Mouse (Mus musculus): Measurements from ENCODE around the gene Orai1. TPM values are rescaled to one million over a fixed set of nuclear protein-coding genes. Genes with fewer than 3 reads are reported as not detected.

Gene Orai1
- polyA plus RNA-seq, 1 experiment from 2014 or later: 15.5 TPM

DNA sequence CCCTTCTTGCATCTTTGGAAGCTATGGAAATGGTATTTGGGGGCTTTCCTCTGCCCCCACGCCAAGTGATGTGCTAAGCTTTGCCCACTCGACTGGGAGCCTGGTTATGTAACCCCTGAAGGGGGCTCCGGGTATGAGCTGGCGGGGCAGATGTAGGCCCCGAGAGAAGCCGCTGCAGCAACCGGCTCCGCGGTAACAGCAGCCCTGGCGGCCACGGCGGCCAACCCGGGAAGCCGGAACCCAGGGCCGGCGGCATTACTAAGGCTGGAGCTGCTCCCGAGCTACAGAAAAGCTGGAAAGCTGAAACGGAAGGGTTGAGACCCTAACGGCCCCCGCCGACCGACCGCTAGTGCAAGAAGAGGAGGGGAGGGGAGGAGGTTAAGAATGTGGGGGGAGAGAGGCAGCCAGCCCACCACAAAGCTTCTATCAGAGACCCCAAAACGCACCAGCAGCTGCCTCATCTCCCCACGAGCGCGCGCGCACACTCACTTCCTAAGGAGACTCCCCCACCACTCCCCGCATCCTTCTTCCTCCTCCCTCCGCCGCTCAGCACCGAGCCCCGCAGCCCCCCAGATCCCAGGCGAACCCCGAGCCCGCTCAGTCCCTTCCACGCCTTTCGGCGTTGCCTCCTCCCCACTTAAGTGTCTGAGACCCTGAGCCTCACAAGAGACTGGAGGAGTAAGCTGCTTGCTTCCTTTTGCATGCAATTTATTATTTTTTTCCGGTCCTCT is 26.7 kb upstream of the Orai1 start:
- peak overlapping the region; percentile 85 for H3K27ac ChIP-seq
- peak overlapping the region; percentile 65 for H3K4me3 ChIP-seq
- H3K36me3 ChIP-seq: no peaks in the 10 kb centered on the region
- H3K4me2 ChIP-seq (replicated peaks): peak overlapping the region; percentile 99
- H3K9me3 ChIP-seq: no peaks in the 10 kb centered on the region
- no peaks in the 10 kb centered on the region for H3K27me3 ChIP-seq
- peak; percentile 34; the same call in 1 of the 2 replicates for ATAC-seq (ENCODE audit: low FRiP score, low read depth)
- peak overlapping the region; percentile 80 for H3K9ac ChIP-seq
- peaks cover 49% of the 10 kb centered on the region for H3K4me1 ChIP-seq
- under 1% methylated on average over 40 of the region's 41 CpGs for WGBS

GRCm38 (mm10) chr5:122989001-122989525 is 25.8 kb upstream of the Orai1 start:
- H3K27me3 ChIP-seq: no peaks in the 10 kb centered on the region
- H3K4me3 ChIP-seq: peak overlapping the region; percentile 65
- no peaks in the 10 kb centered on the region for H3K36me3 ChIP-seq
- peak overlapping the region; percentile 85 for H3K27ac ChIP-seq
- H3K9me3 ChIP-seq: no peaks in the 10 kb centered on the region
- H3K9ac ChIP-seq: peak overlapping the region; percentile 80
- H3K4me2 ChIP-seq (replicated peaks): peak overlapping the region; percentile 99
- peaks cover 54% of the 10 kb centered on the region for H3K4me1 ChIP-seq
- peak; percentile 12; the same call in 1 of the 2 replicates for ATAC-seq (ENCODE audit: low FRiP score, low read depth)
- WGBS: under 1% methylated on average over 37 of the region's 39 CpGs

- peak within 1 kb of the TSS; percentile 80 for H3K9ac ChIP-seq
- H3K9me3 ChIP-seq: no peaks in the 10 kb centered on the region
- H3K4me2 ChIP-seq (replicated peaks): peak within 1 kb of the TSS; percentile 99
- peak within 1 kb of the TSS; percentile 85 for H3K27ac ChIP-seq
- H3K36me3 ChIP-seq: no peaks in the 10 kb centered on the region
- H3K4me3 ChIP-seq: peak within 1 kb of the TSS; percentile 65
- ATAC-seq (ENCODE audit: low FRiP score, low read depth): 0 out of 2 replicates have a peak, but pooled peaks have one; percentile 4
- 4% methylated on average over 15 of the region's 15 CpGs for WGBS
- peaks cover 58% of the 10 kb centered on the region for H3K4me1 ChIP-seq
- H3K27me3 ChIP-seq: no peaks in the 10 kb centered on the region
Measured at GRCm38 (mm10) chr5:122989551-122990330, 25.1 kb upstream of the Orai1 start, which contains the start of gene Kdm2b. Gene Kdm2b, minus strand, starts transcription at chr5:122989823.

DNA sequence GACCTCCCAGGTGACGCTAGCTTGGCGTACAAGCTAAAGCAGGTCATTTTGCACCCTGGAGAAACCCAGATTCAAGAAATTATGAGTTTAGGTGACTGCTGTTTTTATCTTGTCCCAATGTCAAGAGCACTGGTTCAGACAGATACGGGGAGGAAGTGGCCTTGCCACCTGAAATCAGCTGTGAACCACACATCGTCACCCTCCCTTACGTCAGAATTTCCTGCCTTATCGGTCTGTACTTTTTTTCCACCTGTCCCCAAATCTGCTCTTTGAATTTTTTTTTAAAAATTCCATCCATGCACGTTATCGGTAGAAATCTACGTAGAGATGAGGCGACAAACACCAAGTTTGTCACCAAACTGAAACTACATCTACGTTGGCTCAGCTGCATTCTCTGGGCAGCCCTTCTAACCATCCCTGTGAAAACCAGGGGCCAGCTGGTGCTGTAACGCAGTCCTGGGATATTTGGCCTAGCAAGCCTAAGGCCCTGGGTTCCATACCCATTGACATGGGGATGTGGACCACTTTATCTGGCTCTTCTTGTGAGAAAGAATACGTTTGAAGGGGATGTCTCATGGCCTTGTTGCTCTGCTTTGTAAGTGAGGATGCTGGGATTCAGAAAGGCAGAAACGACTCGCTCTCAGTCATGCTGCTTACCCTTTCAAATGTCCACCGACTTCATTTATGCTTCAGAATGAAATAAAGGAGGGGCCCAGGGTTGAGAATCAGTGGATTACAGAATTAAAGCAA is 24.3 kb upstream of the Orai1 start:
- peaks cover 61% of the 10 kb centered on the region for H3K4me1 ChIP-seq
- no peaks in the 10 kb centered on the region for H3K9me3 ChIP-seq
- peak overlapping the region; percentile 65 for H3K4me3 ChIP-seq
- H3K27ac ChIP-seq: no peak overlapping the region
- H3K27me3 ChIP-seq: no peaks in the 10 kb centered on the region
- H3K9ac ChIP-seq: peak overlapping the region; percentile 25; the same call in 1 of the 2 replicates
- 17% methylated on average over 16 of the region's 16 CpGs for WGBS
- ATAC-seq (ENCODE audit: low FRiP score, low read depth): no peak
- peak overlapping the region; percentile 99 for H3K4me2 ChIP-seq (replicated peaks)
- H3K36me3 ChIP-seq: no peaks in the 10 kb centered on the region

DNA sequence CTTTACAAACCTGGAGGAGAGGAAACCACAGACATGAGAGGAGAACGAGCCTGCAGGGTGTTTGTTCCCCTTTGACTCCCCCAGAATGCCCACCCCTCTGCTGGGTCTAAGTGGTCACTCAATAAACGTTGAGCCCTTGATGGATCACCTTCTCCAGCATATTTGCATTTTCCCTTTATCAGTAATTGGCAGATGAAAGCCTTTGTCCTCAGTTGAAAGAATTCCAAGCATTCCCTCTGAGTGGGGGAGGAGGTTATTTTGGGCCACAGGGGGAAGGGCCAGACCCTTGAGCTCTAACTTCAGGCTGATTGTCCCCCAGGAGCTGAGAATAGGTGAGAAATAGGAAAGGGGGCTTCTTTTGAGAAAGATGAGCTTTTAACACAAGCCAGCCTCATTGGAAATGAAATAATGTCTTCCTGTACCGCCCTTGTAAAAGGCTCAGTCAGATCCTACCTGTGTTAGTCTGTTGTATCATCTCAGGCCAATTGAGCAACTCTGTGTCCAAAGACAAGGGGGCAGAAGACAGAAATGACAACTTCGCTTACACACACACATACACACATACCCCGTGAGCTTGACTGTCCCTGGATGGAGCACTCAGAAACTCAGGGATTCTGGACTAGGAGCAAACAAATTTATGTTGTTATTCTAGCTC is 23.4 kb upstream of the Orai1 start:
- ATAC-seq (ENCODE audit: low FRiP score, low read depth): no peak
- WGBS: 27% methylated on average over 5 of the region's 5 CpGs
- Histone ChIP-seq H3K9ac (0 out of 2 replicates have a peak overlapping the region, but pooled peaks have one; percentile 25), H3K9me3 (no peaks in the 10 kb centered on the region), H3K4me2 (replicated peaks) (peak overlapping the region; percentile 99), H3K36me3 (no peaks in the 10 kb centered on the region), H3K4me3 (0 out of 2 replicates have a peak overlapping the region, but pooled peaks have one; percentile 65), H3K4me1 (peaks cover 54% of the 10 kb centered on the region), H3K27me3 (no peaks in the 10 kb centered on the region), H3K27ac (no peak overlapping the region)

GRCm38 (mm10) chr5:122993811-122994210 is 21.1 kb upstream of the Orai1 start:
- H3K9ac ChIP-seq: no peak overlapping the region
- 11% methylated on average over 2 of the region's 2 CpGs for WGBS

DNA sequence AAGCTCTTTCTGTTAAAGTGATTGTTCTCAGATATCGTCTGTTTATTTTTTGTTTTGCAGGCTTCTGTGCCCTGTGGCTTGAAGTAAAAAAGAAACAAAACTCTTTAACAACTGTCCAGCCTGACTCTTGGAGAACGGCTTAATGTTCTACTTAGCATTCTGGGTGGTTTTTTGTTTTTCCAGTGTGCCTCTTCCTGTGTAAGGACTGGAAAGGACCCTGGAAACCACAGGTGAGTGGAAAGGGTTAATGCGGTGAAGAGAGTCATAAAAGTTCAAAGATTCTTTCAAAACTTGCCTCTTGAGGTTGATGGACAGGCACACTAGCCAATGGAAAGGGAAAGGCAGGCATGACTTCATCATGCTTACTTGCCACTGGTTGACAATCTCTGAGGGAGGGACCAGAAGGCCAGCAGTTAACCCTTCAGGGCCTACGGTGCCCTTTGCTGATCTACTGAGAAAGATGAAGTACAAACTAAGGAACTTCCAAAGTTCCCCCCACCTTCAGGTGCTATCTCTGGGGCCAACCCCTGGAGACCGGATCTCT is 20.5 kb upstream of the Orai1 start:
- Histone ChIP-seq H3K9me3 (no peaks in the 10 kb centered on the region), H3K9ac (no peak overlapping the region), H3K36me3 (no peaks in the 10 kb centered on the region), H3K4me3 (peak overlapping the region; percentile 19; the same call in 1 of the 2 replicates), H3K4me1 (peaks cover 39% of the 10 kb centered on the region), H3K4me2 (replicated peaks) (peak overlapping the region; percentile 51), H3K27me3 (no peaks in the 10 kb centered on the region), H3K27ac (peak overlapping the region; percentile 77; the same call in 1 of the 2 replicates)
- ATAC-seq (ENCODE audit: low FRiP score, low read depth): peak; percentile 91
- WGBS: 5% methylated on average over 5 of the region's 5 CpGs

More at GRCm38 (mm10) chr5:122993811-122994210, 21.1 kb upstream of the Orai1 start:
- no peaks in the 10 kb centered on the region for H3K9me3 ChIP-seq
- ATAC-seq (ENCODE audit: low FRiP score, low read depth): no peak
- no peak overlapping the region for H3K4me3 ChIP-seq
- H3K4me1 ChIP-seq: peaks cover 39% of the 10 kb centered on the region
- no peaks in the 10 kb centered on the region for H3K36me3 ChIP-seq
- no peaks in the 10 kb centered on the region for H3K27me3 ChIP-seq
- H3K27ac ChIP-seq: peak overlapping the region; percentile 69; the same call in 1 of the 2 replicates
- H3K4me2 ChIP-seq (replicated peaks): peak overlapping the region; percentile 51

DNA sequence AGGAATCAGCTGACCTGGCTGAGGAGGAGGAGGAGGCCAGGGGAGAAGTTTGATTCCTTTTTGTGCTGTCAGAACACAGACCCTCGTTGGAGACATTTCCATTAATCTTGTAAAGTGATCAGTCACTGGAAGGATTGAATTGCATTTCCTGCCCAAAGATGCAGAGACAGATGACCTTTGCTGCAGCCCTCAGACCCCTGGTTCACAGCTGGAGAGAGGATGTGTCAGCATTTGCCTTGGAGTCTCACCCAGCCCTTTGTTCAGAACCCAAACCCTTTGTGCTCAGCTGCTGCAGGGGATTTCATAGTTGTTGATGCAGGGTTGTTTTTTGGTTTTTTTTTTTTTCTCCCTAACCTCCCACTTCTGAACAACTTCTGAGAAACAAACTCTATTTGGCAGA is 20.0 kb upstream of the Orai1 start:
- peak; percentile 7; the same call in 1 of the 2 replicates for ATAC-seq (ENCODE audit: low FRiP score, low read depth)

GRCm38 (mm10) chr5:122997205-122998204 is 17.4 kb upstream of the Orai1 start:
- Histone ChIP-seq H3K27ac (no peak overlapping the region), H3K4me1 (peaks cover 15% of the 10 kb centered on the region), H3K27me3 (no peaks in the 10 kb centered on the region), H3K9me3 (no peaks in the 10 kb centered on the region), H3K4me2 (replicated peaks) (no peak overlapping the region), H3K4me3 (no peak overlapping the region), H3K36me3 (no peaks in the 10 kb centered on the region), H3K9ac (no peak overlapping the region)
- 77% methylated on average over 18 of the region's 18 CpGs for WGBS
- 0 out of 2 replicates have a peak, but pooled peaks have one; percentile 11 for ATAC-seq (ENCODE audit: low FRiP score, low read depth)

More for the DNA sequence above, 20.0 kb upstream of the Orai1 start:
- Histone ChIP-seq H3K4me2 (replicated peaks) (peak overlapping the region; percentile 51), H3K4me3 (no peak overlapping the region), H3K27ac (peak overlapping the region; percentile 77; the same call in 1 of the 2 replicates), H3K27me3 (no peaks in the 10 kb centered on the region), H3K9ac (peak overlapping the region; percentile 51), H3K36me3 (no peaks in the 10 kb centered on the region), H3K9me3 (no peaks in the 10 kb centered on the region), H3K4me1 (peaks cover 33% of the 10 kb centered on the region)
- 0% methylated on average over 1 of the region's 1 CpGs for WGBS

DNA sequence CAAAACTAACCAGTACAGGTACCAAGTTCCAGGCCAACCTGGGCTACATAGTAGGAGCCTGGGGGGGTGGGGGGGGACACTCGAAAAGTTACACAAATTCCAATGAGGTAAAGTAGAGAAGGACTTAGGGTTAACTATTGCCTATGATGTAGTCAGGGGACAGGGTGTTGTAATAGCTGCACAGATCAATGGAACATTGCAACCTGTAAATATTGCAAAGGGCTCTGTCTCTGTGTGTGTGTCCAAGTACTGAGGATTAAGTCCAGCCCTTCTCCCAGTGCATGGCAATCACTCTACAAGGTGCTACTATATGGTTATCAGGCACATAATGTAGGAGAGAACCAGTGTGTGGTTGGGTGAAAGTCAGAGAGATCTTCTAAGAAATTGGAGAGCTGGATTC is 14.0 kb upstream of the Orai1 start:
- no peaks in the 10 kb centered on the region for H3K36me3 ChIP-seq
- no peak overlapping the region for H3K9ac ChIP-seq
- H3K27ac ChIP-seq: no peak overlapping the region
- no peaks in the 10 kb centered on the region for H3K4me1 ChIP-seq
- no peak overlapping the region for H3K4me2 ChIP-seq (replicated peaks)
- no peak for ATAC-seq (ENCODE audit: low FRiP score, low read depth)
- H3K27me3 ChIP-seq: no peaks in the 10 kb centered on the region
- H3K9me3 ChIP-seq: no peaks in the 10 kb centered on the region
- no peak overlapping the region for H3K4me3 ChIP-seq
- WGBS: 67% methylated on average over 1 of the region's 1 CpGs
